Mouse (Mus musculus) MEL (cell line): ENCODE results near the gene Sct. TPM values are rescaled to one million over a fixed set of nuclear protein-coding genes. Genes with fewer than 3 reads are reported as not detected.

Experiments
- DNase-seq: peaks from one replicate; pipeline ENCODE4 v3.0.0; 2011; ENCODE audit warnings: low read depth, low spot score
- H3K27ac ChIP-seq: 2 replicates; pipeline ENCODE4 v1.5.1; 2012; ENCODE audit warnings: low read depth, mild to moderate bottlenecking, control low read depth, low read length, moderate library complexity; ENCODE audit not compliant: control insufficient read depth
- H3K27me3 ChIP-seq, 2 experiments: fragments of 150-350 bp in 1 of 2; sonication (generic) in 1 of 2; 2 replicates each; pipeline ENCODE4 v1.6.1; 2012; ENCODE audit warnings: low read length in 2 of 2, mild to moderate bottlenecking in 2 of 2, improper control_type of control experiment in 1 of 2, moderate library complexity in 1 of 2; ENCODE audit not compliant: insufficient read depth in 2 of 2, control insufficient read depth in 1 of 2
- H3K36me3 ChIP-seq, 2 experiments: 2 replicates each; pipeline ENCODE4 v1.6.1; 2012 to 2014; ENCODE audit warnings: low read length in 2 of 2, improper control_type of control experiment in 1 of 2, inconsistent platforms in 1 of 2, mild to moderate bottlenecking in 1 of 2; ENCODE audit not compliant: insufficient read depth in 2 of 2, control insufficient read depth in 1 of 2
- H3K4me1 ChIP-seq, 2 experiments: fragments of 150-350 bp in 1 of 2; sonication (generic) in 1 of 2; 2 replicates each; pipeline ENCODE4 v1.6.1; 2012; ENCODE audit warnings: low read length in 2 of 2, improper control_type of control experiment in 1 of 2, mild to moderate bottlenecking in 1 of 2; ENCODE audit not compliant: insufficient read depth in 2 of 2, control insufficient read depth in 1 of 2
- H3K4me3 ChIP-seq, 2 experiments: fragments of 150-350 bp in 1 of 2; sonication (generic) in 1 of 2; 2 replicates each; pipeline ENCODE4 v1.5.1; 2012; ENCODE audit warnings: low read depth in 2 of 2, low read length in 2 of 2, mild to moderate bottlenecking in 2 of 2, moderate library complexity in 2 of 2, control low read depth in 1 of 2, improper control_type of control experiment in 1 of 2; ENCODE audit not compliant: control insufficient read depth in 1 of 2, insufficient read depth in 1 of 2
- H3K79me2 ChIP-seq: 2 replicates; pipeline ENCODE4 v1.6.1; 2012; ENCODE audit warnings: mild to moderate bottlenecking, low read length, moderate library complexity; ENCODE audit not compliant: control insufficient read depth, poor library complexity, insufficient read depth
- H3K9ac ChIP-seq: 2 replicates; pipeline ENCODE4 v1.6.1; 2012; ENCODE audit warnings: low read depth, mild to moderate bottlenecking, control low read depth, low read length, moderate library complexity; ENCODE audit not compliant: control insufficient read depth, poor library complexity, severe bottlenecking
- H3K9me3 ChIP-seq: fragments of 150-350 bp; sonication (generic); replicated peaks from 2 replicates; pipeline ENCODE4 v1.6.1; 2012; ENCODE audit warnings: mild to moderate bottlenecking, low read length, improper control_type of control experiment, moderate library complexity; ENCODE audit not compliant: insufficient read depth
- CTCF ChIP-seq, 3 experiments: IDR thresholded peaks in 2 of 3; conservative IDR thresholded peaks in 1 of 3; 2 replicates each; pipeline ENCODE4 v1.5.1; 2011 to 2012; ENCODE audit warnings: low read length in 3 of 3, low read depth in 2 of 3, mild to moderate bottlenecking in 2 of 3, improper control_type of control experiment in 1 of 3, inconsistent platforms in 1 of 3, mixed read lengths in 1 of 3, moderate library complexity in 1 of 3; ENCODE audit not compliant: control insufficient read depth in 1 of 3, insufficient read depth in 1 of 3, poor library complexity in 1 of 3, severe bottlenecking in 1 of 3
- ELF1 ChIP-seq: IDR thresholded peaks from 2 replicates; pipeline ENCODE4 v1.6.1; 2014; ENCODE audit warnings: low read depth, mild to moderate bottlenecking, inconsistent platforms, low read length, improper control_type of control experiment, moderate library complexity
- EP300 ChIP-seq, 2 experiments: IDR thresholded peaks; 2 replicates each; pipeline ENCODE4 v1.6.1; 2011; ENCODE audit warnings: improper control_type of control experiment in 2 of 2, low read length in 2 of 2, low read depth in 1 of 2, mild to moderate bottlenecking in 1 of 2
- ETS1 ChIP-seq: IDR thresholded peaks from 2 replicates; pipeline ENCODE4 v1.6.1; 2012; ENCODE audit warnings: low read depth, mild to moderate bottlenecking, inconsistent platforms, low read length, improper control_type of control experiment, moderate library complexity
- GABPA ChIP-seq: IDR thresholded peaks from 2 replicates; pipeline ENCODE4 v1.6.1; 2012; ENCODE audit warnings: low read depth, mild to moderate bottlenecking, inconsistent platforms, low read length, improper control_type of control experiment, moderate library complexity
- HCFC1 ChIP-seq: IDR thresholded peaks from 2 replicates; pipeline ENCODE4 v1.6.1; 2012; ENCODE audit warnings: low read depth, mild to moderate bottlenecking, inconsistent platforms, low read length, improper control_type of control experiment, moderate library complexity
- MAX ChIP-seq: IDR thresholded peaks from 2 replicates; pipeline ENCODE4 v1.6.1; 2011; ENCODE audit warnings: low read length, improper control_type of control experiment
- MAZ ChIP-seq: IDR thresholded peaks from 2 replicates; pipeline ENCODE4 v1.6.1; 2012; ENCODE audit warnings: low read depth, mild to moderate bottlenecking, inconsistent platforms, low read length, improper control_type of control experiment
- MXI1 ChIP-seq: IDR thresholded peaks from 2 replicates; pipeline ENCODE4 v1.6.1; 2011; ENCODE audit warnings: mild to moderate bottlenecking, low read depth, low read length, improper control_type of control experiment
- MYC ChIP-seq: IDR thresholded peaks from 2 replicates; pipeline ENCODE4 v1.6.1; 2011; ENCODE audit warnings: low read depth, mild to moderate bottlenecking, low read length, improper control_type of control experiment, moderate library complexity
- NRF1 ChIP-seq: IDR thresholded peaks from 2 replicates; pipeline ENCODE4 v1.6.1; 2014; ENCODE audit warnings: low read depth, mild to moderate bottlenecking, inconsistent platforms, low read length, improper control_type of control experiment, moderate library complexity; ENCODE audit not compliant: poor library complexity, insufficient read depth, severe bottlenecking
- POLR2AphosphoS2 ChIP-seq: IDR thresholded peaks from 2 replicates; pipeline ENCODE4 v1.6.1; 2011; ENCODE audit warnings: low read length, improper control_type of control experiment
- SIN3A ChIP-seq: IDR thresholded peaks from 2 replicates; pipeline ENCODE4 v1.6.1; 2012; ENCODE audit warnings: low read length, improper control_type of control experiment, inconsistent platforms
- SMC3 ChIP-seq: IDR thresholded peaks from 2 replicates; pipeline ENCODE4 v1.6.1; 2011; ENCODE audit warnings: low read depth, low read length, improper control_type of control experiment
- TBP ChIP-seq: IDR thresholded peaks from 2 replicates; pipeline ENCODE4 v1.8.0; 2011; ENCODE audit warnings: low read depth, low read length, improper control_type of control experiment
- UBTF ChIP-seq: IDR thresholded peaks from 2 replicates; pipeline ENCODE4 v1.6.1; 2012; ENCODE audit warnings: low read depth, mild to moderate bottlenecking, inconsistent platforms, low read length, improper control_type of control experiment, moderate library complexity, borderline replicate concordance; ENCODE audit not compliant: insufficient read depth
- ZC3H11A ChIP-seq: IDR thresholded peaks from 2 replicates; pipeline ENCODE4 v1.6.1; 2012; ENCODE audit warnings: low read depth, mild to moderate bottlenecking, inconsistent platforms, low read length, improper control_type of control experiment
- polyA plus RNA-seq, 2 experiments: library from polyadenylated mRNA; stranded (reverse) in 1 of 2; unstranded in 1 of 2; fragments of >175 nt in 1 of 2; fragments of >200 nt in 1 of 2; gene quantifications; 2 replicates each; pipeline versions ENCODE4 v1.2.1 to v1.2.4; 2012; ENCODE audit warnings: low replicate concordance in 2 of 2, low read depth in 1 of 2; ENCODE audit not compliant: insufficient read length in 2 of 2, insufficient read depth in 1 of 2, missing spikeins in 1 of 2
- total RNA-seq: library from RNA; depleted of rRNA; stranded (reverse); fragments of 300-350 nt; gene quantifications from 2 replicates; pipeline ENCODE4 v1.2.3, GENCODE M21; 2012; rRNA removed

Gene Sct
- not detected in 2 replicates for total RNA-seq
- polyA plus RNA-seq = not detected

DNA sequence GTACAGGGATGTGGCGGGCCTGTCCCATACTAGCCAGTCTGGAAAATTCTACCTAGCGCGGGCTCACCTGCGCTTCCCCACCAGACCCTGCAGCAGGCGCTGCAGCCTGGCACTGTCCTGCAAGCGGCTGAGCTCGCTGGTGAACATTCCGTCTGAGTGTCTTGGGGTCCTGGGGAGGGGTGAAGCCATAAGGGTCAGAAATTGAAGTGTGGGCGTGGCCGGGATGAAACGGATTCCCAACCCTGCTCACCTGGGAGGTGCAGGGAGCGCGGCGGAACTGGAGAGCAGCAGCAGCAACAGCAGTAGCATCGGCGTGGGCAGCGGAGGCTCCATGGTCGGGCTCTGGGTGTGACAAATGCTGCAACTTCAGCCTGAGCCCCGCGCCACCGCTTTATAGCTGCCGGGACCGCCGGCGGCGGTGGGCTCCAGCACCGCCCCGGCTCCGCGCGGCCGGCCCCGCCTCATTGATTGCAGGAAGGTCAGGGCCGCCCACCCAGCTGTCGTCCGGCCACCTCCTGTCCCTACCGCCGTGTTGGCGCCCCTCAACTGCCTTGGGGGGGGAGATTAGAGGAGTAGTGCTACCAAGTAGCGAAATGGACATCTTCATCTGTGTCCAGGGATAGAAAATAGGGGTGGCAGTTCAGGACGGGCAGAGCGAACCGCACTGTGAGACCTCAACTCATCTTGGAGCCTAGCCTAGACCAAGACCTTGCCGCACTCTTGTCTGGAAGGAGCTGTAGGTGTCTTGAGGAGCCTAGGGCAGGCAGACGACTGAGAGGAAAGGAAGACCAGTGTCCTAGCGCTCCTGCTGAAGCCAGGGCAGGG is at the start of gene Sct:
TSS of gene Sct (minus strand) at position 368 of the 825 bp plus-strand sequence.
- Histone ChIP-seq H3K36me3 (no peaks in the 10 kb centered on the region), H3K79me2 (no peaks in the 10 kb centered on the region), H3K9me3 (no peaks in the 10 kb centered on the region), H3K27me3 (no peaks in the 10 kb centered on the region), H3K4me3 (no peak within 1 kb of the TSS), H3K27ac (no peak within 1 kb of the TSS), H3K4me1 (no peaks in the 10 kb centered on the region), H3K9ac (no peak within 1 kb of the TSS)
- TF ChIP-seq CTCF (IDR thresholded peaks at IDR 0.05 in 2 of 3, conservative IDR thresholded peaks at IDR 0.05 in 1 of 3; ENCODE audit: control insufficient read depth in 1 of 3, insufficient read depth in 1 of 3, low read depth in 2 of 3, low read length in 3 of 3, poor library complexity in 1 of 3, severe bottlenecking in 1 of 3) = 0 out of 6 replicates have a peak, but pooled peaks of 1 of the 3 experiments have one; percentile 1
- TF ChIP-seq POLR2AphosphoS2 = no peak
- no peak for DNase-seq

DNA sequence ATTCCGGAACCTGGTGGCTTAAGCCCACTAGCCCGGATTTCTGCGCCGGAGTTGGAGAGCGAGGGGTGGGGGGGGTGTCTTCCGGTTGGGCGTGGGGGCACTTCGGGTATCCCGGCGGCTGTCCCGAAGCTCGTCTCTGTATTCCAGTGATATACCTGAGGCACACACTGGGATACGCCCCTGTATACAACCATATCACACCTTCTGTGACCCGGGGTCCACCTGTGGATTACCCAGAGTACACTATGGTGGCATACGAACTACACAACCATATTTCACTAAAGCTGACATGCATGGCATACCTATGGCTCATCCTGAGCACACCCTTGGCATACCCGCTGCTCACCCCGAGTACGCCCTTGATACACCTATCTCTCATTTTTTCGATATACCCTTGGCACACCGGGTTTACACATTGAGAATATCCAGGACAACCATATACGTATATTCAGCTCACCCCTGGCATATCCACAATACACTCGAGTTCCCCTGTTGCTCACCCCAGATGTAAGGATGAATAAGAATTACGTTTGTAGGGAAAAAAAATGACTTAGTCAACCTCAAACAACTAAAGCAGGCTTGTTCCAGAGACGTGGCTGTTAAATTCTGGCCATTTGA is 49.5 kb upstream of the Sct start:
- H3K27ac ChIP-seq = peak overlapping the region; percentile 73
- no peaks in the 10 kb centered on the region for H3K27me3 ChIP-seq
- peak overlapping the region; percentile 76 to 80 for H3K4me3 ChIP-seq
- H3K79me2 ChIP-seq = peaks cover 14% of the 10 kb centered on the region
- H3K9ac ChIP-seq = peak overlapping the region; percentile 92
- H3K9me3 ChIP-seq = no peaks in the 10 kb centered on the region
- TF ChIP-seq CTCF (IDR thresholded peaks at IDR 0.05 in 2 of 3, conservative IDR thresholded peaks at IDR 0.05 in 1 of 3; ENCODE audit: control insufficient read depth in 1 of 3, insufficient read depth in 1 of 3, low read depth in 2 of 3, low read length in 3 of 3, poor library complexity in 1 of 3, severe bottlenecking in 1 of 3) = no peak
- no peak for TF ChIP-seq ELF1
- peak; percentile 23; the same call in 1 of the 2 replicates for TF ChIP-seq MXI1
- TF ChIP-seq EP300 (IDR thresholded peaks at IDR 0.05; ENCODE audit: low read depth in 1 of 2, low read length in 2 of 2) = no peak
- no peak for TF ChIP-seq GABPA
- TF ChIP-seq SIN3A = peak; percentile 9; the same call in 1 of the 2 replicates
- H3K4me1 ChIP-seq = peaks cover 4 to 19% of the 10 kb centered on the region in 2 experiments; a peak in 3 of 4 replicates
- peaks cover 0 to 12% of the 10 kb centered on the region in 2 experiments; a peak in 2 of 4 replicates for H3K36me3 ChIP-seq
- DNase-seq = no peak

GRCm38 (mm10) chr7:141327469-141328372 is 48.8 kb upstream of the Sct start, which contains the start of the genes Deaf1 and Tmem80:
TSS of gene Deaf1 (minus strand) at chr7:141327690.
TSS of gene Tmem80 (plus strand) at chr7:141327739.
- DNase-seq = peak; percentile 97
- Histone ChIP-seq H3K36me3 (peaks cover 0 to 12% of the 10 kb centered on the region in 2 experiments; a peak in 2 of 4 replicates), H3K9me3 (no peaks in the 10 kb centered on the region), H3K27me3 (no peaks in the 10 kb centered on the region), H3K4me1 (peaks cover 4 to 19% of the 10 kb centered on the region in 2 experiments; a peak in 3 of 4 replicates), H3K4me3 (peak within 1 kb of the TSS; percentile 76 to 80), H3K27ac (peak within 1 kb of the TSS; percentile 94), H3K79me2 (peaks cover 14% of the 10 kb centered on the region), H3K9ac (peak within 1 kb of the TSS; percentile 92)
- no peak for TF ChIP-seq UBTF
- TF ChIP-seq HCFC1 = peak; percentile 77
- TF ChIP-seq CTCF (IDR thresholded peaks at IDR 0.05 in 2 of 3, conservative IDR thresholded peaks at IDR 0.05 in 1 of 3; ENCODE audit: control insufficient read depth in 1 of 3, insufficient read depth in 1 of 3, low read depth in 2 of 3, low read length in 3 of 3, poor library complexity in 1 of 3, severe bottlenecking in 1 of 3) = peak in 1 of 3 experiments; percentile 10; a peak in 1 of 6 replicates
- TF ChIP-seq MXI1 = peak; percentile 53; the same call in 1 of the 2 replicates
- peak; percentile 14; the same call in 1 of the 2 replicates for TF ChIP-seq SIN3A
- TF ChIP-seq NRF1 = 0 out of 2 replicates have a peak, but pooled peaks have one; percentile 32
- TF ChIP-seq GABPA = peak; percentile 40; the same call in 1 of the 2 replicates
- peak; percentile 60; the same call in 1 of the 2 replicates for TF ChIP-seq TBP
- peak; percentile 67 for TF ChIP-seq MAX
- no peak for TF ChIP-seq ETS1
- TF ChIP-seq MAZ = peak; percentile 91
- no peak for TF ChIP-seq ZC3H11A
- no peak for TF ChIP-seq SMC3
- 0 out of 2 replicates have a peak, but pooled peaks have one; percentile 15 for TF ChIP-seq MYC
